Mouse (Mus musculus): ENCODE measurements around the gene Nln.

DNA sequence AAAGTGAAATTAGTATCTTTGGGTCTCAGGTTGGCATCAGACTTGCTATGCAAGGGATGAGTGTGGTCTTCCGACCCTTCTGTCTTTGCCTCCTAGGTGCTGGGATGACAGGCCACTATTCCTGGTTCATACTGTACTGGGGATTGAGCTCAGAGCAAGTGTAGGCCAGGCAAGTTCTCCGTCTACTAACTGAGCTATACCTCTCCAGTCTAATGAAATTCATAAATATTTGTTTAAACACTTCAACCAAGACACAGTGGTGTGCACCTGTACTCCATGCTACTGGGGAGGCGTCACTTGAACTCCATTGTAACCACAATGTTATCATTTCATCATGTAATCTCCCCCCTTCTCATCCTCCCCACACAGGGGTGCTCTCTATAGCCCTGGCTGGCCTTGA lies 82.9 kb downstream of the Nln start:
- no peak for TF ChIP-seq CTCF (IDR thresholded peaks at IDR 0.05; ENCODE audit: extremely low read depth, insufficient read depth, insufficient read length, insufficient replicate concordance)
- no peak for TF ChIP-seq POLR2A (IDR thresholded peaks at IDR 0.05; ENCODE audit: low read depth, low read length)

Measured in spleen, adult 2 months (tissue).